Mouse (Mus musculus) MEL (cell line): ENCODE measurements around the gene Garem2. TPM values are rescaled to one million over a fixed set of nuclear protein-coding genes. Genes with fewer than 3 reads are reported as not detected.
A peak's percentile ranks its signal among the peaks of the same experiment; 100 is the strongest.
"Not testable (repeated sequence)": the region's sequence is repeated elsewhere in the genome, so short reads cannot be mapped to it uniquely, and the experiment has no call there.

ENCODE experiments used
- DNase-seq: peaks from one replicate; pipeline ENCODE4 v3.0.0; 2011; ENCODE audit warnings: low read depth, low spot score
- H3K27ac ChIP-seq: 2 replicates; pipeline ENCODE4 v1.5.1; 2012; ENCODE audit warnings: low read depth, mild to moderate bottlenecking, control low read depth, low read length, moderate library complexity; ENCODE audit not compliant: control insufficient read depth
- H3K27me3 ChIP-seq, 2 experiments: fragments of 150-350 bp in 1 of 2; sonication (generic) in 1 of 2; 2 replicates each; pipeline ENCODE4 v1.6.1; 2012; ENCODE audit warnings: low read length in 2 of 2, mild to moderate bottlenecking in 2 of 2, improper control_type of control experiment in 1 of 2, moderate library complexity in 1 of 2; ENCODE audit not compliant: insufficient read depth in 2 of 2, control insufficient read depth in 1 of 2
- H3K36me3 ChIP-seq, 2 experiments: 2 replicates each; pipeline ENCODE4 v1.6.1; 2012 to 2014; ENCODE audit warnings: low read length in 2 of 2, improper control_type of control experiment in 1 of 2, inconsistent platforms in 1 of 2, mild to moderate bottlenecking in 1 of 2; ENCODE audit not compliant: insufficient read depth in 2 of 2, control insufficient read depth in 1 of 2
- H3K4me1 ChIP-seq, 2 experiments: fragments of 150-350 bp in 1 of 2; sonication (generic) in 1 of 2; 2 replicates each; pipeline ENCODE4 v1.6.1; 2012; ENCODE audit warnings: low read length in 2 of 2, improper control_type of control experiment in 1 of 2, mild to moderate bottlenecking in 1 of 2; ENCODE audit not compliant: insufficient read depth in 2 of 2, control insufficient read depth in 1 of 2
- H3K4me3 ChIP-seq, 2 experiments: fragments of 150-350 bp in 1 of 2; sonication (generic) in 1 of 2; 2 replicates each; pipeline ENCODE4 v1.5.1; 2012; ENCODE audit warnings: low read depth in 2 of 2, low read length in 2 of 2, mild to moderate bottlenecking in 2 of 2, moderate library complexity in 2 of 2, control low read depth in 1 of 2, improper control_type of control experiment in 1 of 2; ENCODE audit not compliant: control insufficient read depth in 1 of 2, insufficient read depth in 1 of 2
- H3K79me2 ChIP-seq: 2 replicates; pipeline ENCODE4 v1.6.1; 2012; ENCODE audit warnings: mild to moderate bottlenecking, low read length, moderate library complexity; ENCODE audit not compliant: control insufficient read depth, poor library complexity, insufficient read depth
- H3K9ac ChIP-seq: 2 replicates; pipeline ENCODE4 v1.6.1; 2012; ENCODE audit warnings: low read depth, mild to moderate bottlenecking, control low read depth, low read length, moderate library complexity; ENCODE audit not compliant: control insufficient read depth, poor library complexity, severe bottlenecking
- H3K9me3 ChIP-seq: fragments of 150-350 bp; sonication (generic); replicated peaks from 2 replicates; pipeline ENCODE4 v1.6.1; 2012; ENCODE audit warnings: mild to moderate bottlenecking, low read length, improper control_type of control experiment, moderate library complexity; ENCODE audit not compliant: insufficient read depth
- CHD2 ChIP-seq: IDR thresholded peaks from 2 replicates; pipeline ENCODE4 v1.6.1; 2011; ENCODE audit warnings: low read length, improper control_type of control experiment
- CTCF ChIP-seq, 3 experiments: IDR thresholded peaks in 2 of 3; conservative IDR thresholded peaks in 1 of 3; 2 replicates each; pipeline ENCODE4 v1.5.1; 2011 to 2012; ENCODE audit warnings: low read length in 3 of 3, low read depth in 2 of 3, mild to moderate bottlenecking in 2 of 3, improper control_type of control experiment in 1 of 3, inconsistent platforms in 1 of 3, mixed read lengths in 1 of 3, moderate library complexity in 1 of 3; ENCODE audit not compliant: control insufficient read depth in 1 of 3, insufficient read depth in 1 of 3, poor library complexity in 1 of 3, severe bottlenecking in 1 of 3
- ELF1 ChIP-seq: IDR thresholded peaks from 2 replicates; pipeline ENCODE4 v1.6.1; 2014; ENCODE audit warnings: low read depth, mild to moderate bottlenecking, inconsistent platforms, low read length, improper control_type of control experiment, moderate library complexity
- KAT2A ChIP-seq: conservative IDR thresholded peaks from 2 replicates; pipeline ENCODE4 v1.6.1; 2012; ENCODE audit warnings: low read depth, low read length, improper control_type of control experiment, inconsistent platforms
- MAFK ChIP-seq: IDR thresholded peaks from 2 replicates; pipeline ENCODE4 v1.6.1; 2011; ENCODE audit warnings: low read depth, mild to moderate bottlenecking, low read length, improper control_type of control experiment, borderline replicate concordance
- MXI1 ChIP-seq: IDR thresholded peaks from 2 replicates; pipeline ENCODE4 v1.6.1; 2011; ENCODE audit warnings: mild to moderate bottlenecking, low read depth, low read length, improper control_type of control experiment
- NRF1 ChIP-seq: IDR thresholded peaks from 2 replicates; pipeline ENCODE4 v1.6.1; 2014; ENCODE audit warnings: low read depth, mild to moderate bottlenecking, inconsistent platforms, low read length, improper control_type of control experiment, moderate library complexity; ENCODE audit not compliant: poor library complexity, insufficient read depth, severe bottlenecking
- POLR2A ChIP-seq, 2 experiments: IDR thresholded peaks; 2 replicates each; pipeline ENCODE4 v1.6.1; 2011 to 2012; ENCODE audit warnings: low read length in 2 of 2, mild to moderate bottlenecking in 2 of 2, control low read depth in 1 of 2, improper control_type of control experiment in 1 of 2, low read depth in 1 of 2, moderate library complexity in 1 of 2; ENCODE audit not compliant: control insufficient read depth in 1 of 2, insufficient read depth in 1 of 2, poor library complexity in 1 of 2
- POLR2AphosphoS2 ChIP-seq: IDR thresholded peaks from 2 replicates; pipeline ENCODE4 v1.6.1; 2011; ENCODE audit warnings: low read length, improper control_type of control experiment
- POLR2AphosphoS5 ChIP-seq: IDR thresholded peaks from 2 replicates; pipeline ENCODE4 v1.6.1; 2012; ENCODE audit warnings: low read depth, borderline replicate concordance, mild to moderate bottlenecking, inconsistent platforms, low read length, moderate library complexity, mixed read lengths
- TAL1 ChIP-seq: IDR thresholded peaks from 2 replicates; pipeline ENCODE4 v1.6.1; 2012; ENCODE audit warnings: mild to moderate bottlenecking, inconsistent platforms, low read length, moderate library complexity, mixed read lengths
- TCF12 ChIP-seq: IDR thresholded peaks from 2 replicates; pipeline ENCODE4 v1.6.1; 2014; ENCODE audit warnings: low read depth, mild to moderate bottlenecking, inconsistent platforms, low read length, improper control_type of control experiment, moderate library complexity
- ZKSCAN1 ChIP-seq: IDR thresholded peaks from 2 replicates; pipeline ENCODE4 v1.6.1; 2012; ENCODE audit warnings: low read depth, mild to moderate bottlenecking, inconsistent platforms, low read length, improper control_type of control experiment, moderate library complexity
- ZMIZ1 ChIP-seq: IDR thresholded peaks from 2 replicates; pipeline ENCODE4 v1.6.1; 2012; ENCODE audit warnings: low read depth, mild to moderate bottlenecking, inconsistent platforms, low read length, improper control_type of control experiment, moderate library complexity
- ZNF384 ChIP-seq: IDR thresholded peaks from 2 replicates; pipeline ENCODE4 v1.6.1; 2012; ENCODE audit warnings: low read depth, mild to moderate bottlenecking, inconsistent platforms, low read length, improper control_type of control experiment
- polyA plus RNA-seq, 2 experiments: library from polyadenylated mRNA; stranded (reverse) in 1 of 2; unstranded in 1 of 2; fragments of >175 nt in 1 of 2; fragments of >200 nt in 1 of 2; gene quantifications; 2 replicates each; pipeline versions ENCODE4 v1.2.1 to v1.2.4; 2012; ENCODE audit warnings: low replicate concordance in 2 of 2, low read depth in 1 of 2; ENCODE audit not compliant: insufficient read length in 2 of 2, insufficient read depth in 1 of 2, missing spikeins in 1 of 2
- total RNA-seq: library from RNA; depleted of rRNA; stranded (reverse); fragments of 300-350 nt; gene quantifications from 2 replicates; pipeline ENCODE4 v1.2.3, GENCODE M21; 2012

The Garem2 gene
- total and polyA plus RNA-seq, 3 experiments, result 0.04 TPM; not detected in 2

DNA sequence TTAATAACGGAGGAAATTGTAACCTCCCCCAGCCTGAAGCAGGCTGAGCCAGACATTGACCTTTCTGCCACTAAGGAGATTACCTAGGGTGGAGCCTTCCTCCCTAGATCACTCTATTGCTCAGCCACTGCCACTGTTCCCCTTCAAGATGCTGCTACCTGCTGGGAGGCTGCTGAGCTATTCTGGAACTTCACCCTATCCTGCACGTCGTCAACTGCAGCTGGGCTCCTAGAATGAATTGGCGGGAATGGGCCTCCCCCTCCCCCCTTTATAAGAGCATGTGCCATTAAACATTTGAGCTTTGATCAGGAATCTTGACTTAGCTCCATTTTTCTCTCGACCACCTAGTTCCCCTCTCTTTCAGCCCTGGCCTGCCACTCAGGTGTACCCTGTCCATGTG, 45.4 kb upstream of the Garem2 start:
- H3K9ac ChIP-seq, DNase-seq, H3K4me3 ChIP-seq, H3K27me3 ChIP-seq, H3K79me2 ChIP-seq, H3K9me3 ChIP-seq, H3K4me1 ChIP-seq, H3K27ac ChIP-seq: not testable (repeated sequence)
- peaks cover 0 to 30% of the 10 kb centered on the region in 2 experiments; a peak in 2 of 4 replicates for H3K36me3 ChIP-seq
- 0 out of 2 replicates have a peak, but pooled peaks have one; percentile 20 for TF ChIP-seq POLR2AphosphoS2

DNA sequence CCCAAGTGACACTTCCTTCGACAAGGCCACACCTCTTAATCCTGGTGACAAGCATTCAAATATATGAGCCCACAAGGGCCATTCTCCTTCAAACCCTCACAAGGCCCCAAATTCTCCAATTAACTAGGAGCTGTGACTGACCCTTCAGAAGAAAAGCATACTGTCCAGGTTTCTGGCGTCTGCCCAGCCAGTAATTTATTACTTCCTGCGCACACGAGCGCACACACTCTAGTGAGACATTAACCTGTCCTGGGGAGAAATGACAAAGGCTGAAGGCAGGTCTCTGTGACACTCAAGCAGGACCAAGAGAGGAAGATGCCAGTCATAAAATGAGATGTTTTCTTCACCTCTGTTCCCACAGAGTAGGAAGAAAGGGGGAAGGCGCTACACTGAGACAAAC, 37.2 kb upstream of the Garem2 start:
- no peak overlapping the region for H3K9ac ChIP-seq
- no peak overlapping the region for H3K4me3 ChIP-seq
- TF ChIP-seq CHD2 (no peak), POLR2A (IDR thresholded peaks at IDR 0.05; ENCODE audit: control insufficient read depth in 1 of 2, insufficient read depth in 1 of 2, low read depth in 1 of 2, low read length in 2 of 2, poor library complexity in 1 of 2) (0 out of 4 replicates have a peak, but pooled peaks of 1 of the 2 experiments have one; percentile 12)
- DNase-seq, result no peak
- H3K79me2 ChIP-seq, result peaks cover 15% of the 10 kb centered on the region
- H3K36me3 ChIP-seq, result peaks cover 22 to 38% of the 10 kb centered on the region in 2 experiments
- H3K27me3 ChIP-seq, result no peaks in the 10 kb centered on the region
- peaks cover 0 to 12% of the 10 kb centered on the region in 2 experiments; a peak in 3 of 4 replicates for H3K4me1 ChIP-seq
- no peak overlapping the region for H3K27ac ChIP-seq
- no peaks in the 10 kb centered on the region for H3K9me3 ChIP-seq

DNA sequence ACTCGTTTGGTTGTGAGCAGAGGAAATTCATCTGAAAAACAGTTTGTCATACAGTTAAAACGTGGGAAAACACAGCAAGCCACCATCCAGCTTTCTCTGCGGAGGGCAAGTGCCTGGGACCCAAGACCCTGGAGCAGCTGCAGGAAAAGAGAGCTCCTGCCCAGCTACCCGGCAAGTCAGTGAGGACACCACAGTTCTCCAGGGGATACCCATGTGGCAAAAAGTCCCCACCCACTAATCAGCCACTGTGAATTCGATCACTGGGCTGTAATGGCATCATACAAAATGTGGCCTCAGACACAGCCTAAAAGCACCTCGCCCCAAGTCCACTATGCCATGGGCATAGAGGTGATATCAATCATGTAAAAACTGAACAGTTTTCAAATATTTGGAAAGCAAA, 33.3 kb upstream of the Garem2 start:
- Histone ChIP-seq H3K9ac (peak overlapping the region; percentile 75), H3K36me3 (peaks cover 7 to 25% of the 10 kb centered on the region in 2 experiments), H3K9me3 (no peaks in the 10 kb centered on the region), H3K4me1 (peaks cover 0 to 14% of the 10 kb centered on the region in 2 experiments; a peak in 3 of 4 replicates), H3K79me2 (peaks cover 21% of the 10 kb centered on the region), H3K27ac (no peak overlapping the region), H3K27me3 (no peaks in the 10 kb centered on the region), H3K4me3 (peak overlapping the region in 1 of 2 experiments; percentile 79; a peak in 3 of 4 replicates)
- no peak for TF ChIP-seq POLR2AphosphoS5
- TF ChIP-seq ZNF384, result no peak
- no peak for TF ChIP-seq TAL1
- no peak for TF ChIP-seq MAFK
- no peak for TF ChIP-seq KAT2A
- no peak for TF ChIP-seq POLR2AphosphoS2
- TF ChIP-seq CTCF (IDR thresholded peaks at IDR 0.05 in 2 of 3, conservative IDR thresholded peaks at IDR 0.05 in 1 of 3; ENCODE audit: control insufficient read depth in 1 of 3, insufficient read depth in 1 of 3, low read depth in 2 of 3, low read length in 3 of 3, poor library complexity in 1 of 3, severe bottlenecking in 1 of 3), result no peak
- no peak for TF ChIP-seq NRF1
- TF ChIP-seq TCF12, result no peak
- no peak for TF ChIP-seq ZKSCAN1
- no peak for TF ChIP-seq ELF1
- TF ChIP-seq ZMIZ1, result no peak
- TF ChIP-seq MXI1, result no peak
- DNase-seq, result no peak
